Mouse (Mus musculus) gastrocnemius, adult 8-10 months (tissue): ENCODE measurements around the gene Neo1. TPM values are rescaled to one million over a fixed set of nuclear protein-coding genes. Genes with fewer than 3 reads are reported as not detected.
A peak's percentile ranks its signal among the peaks of the same experiment; 100 is the strongest.
"Not testable (repeated sequence)": the region's sequence is repeated elsewhere in the genome, so short reads cannot be mapped to it uniquely, and the experiment has no call there.

ENCODE experiments used
- DNase-seq, 2 experiments: peaks; one replicate each; pipeline ENCODE4 v3.0.0; 2022; ENCODE audit warnings: low spot score in 2 of 2
- total RNA-seq, 4 experiments: library from RNA; stranded (reverse); gene quantifications; 2 replicates each; pipeline ENCODE4 v1.2.4; 2022

Gene Neo1
- total RNA-seq, 4 experiments from 2014 or later = 28.2 to 31.9 (median 30.9) TPM

- no peak for DNase-seq
Measured at GRCm38 (mm10) chr9:59013365-59013764, 22.9 kb downstream of the Neo1 start.

DNA sequence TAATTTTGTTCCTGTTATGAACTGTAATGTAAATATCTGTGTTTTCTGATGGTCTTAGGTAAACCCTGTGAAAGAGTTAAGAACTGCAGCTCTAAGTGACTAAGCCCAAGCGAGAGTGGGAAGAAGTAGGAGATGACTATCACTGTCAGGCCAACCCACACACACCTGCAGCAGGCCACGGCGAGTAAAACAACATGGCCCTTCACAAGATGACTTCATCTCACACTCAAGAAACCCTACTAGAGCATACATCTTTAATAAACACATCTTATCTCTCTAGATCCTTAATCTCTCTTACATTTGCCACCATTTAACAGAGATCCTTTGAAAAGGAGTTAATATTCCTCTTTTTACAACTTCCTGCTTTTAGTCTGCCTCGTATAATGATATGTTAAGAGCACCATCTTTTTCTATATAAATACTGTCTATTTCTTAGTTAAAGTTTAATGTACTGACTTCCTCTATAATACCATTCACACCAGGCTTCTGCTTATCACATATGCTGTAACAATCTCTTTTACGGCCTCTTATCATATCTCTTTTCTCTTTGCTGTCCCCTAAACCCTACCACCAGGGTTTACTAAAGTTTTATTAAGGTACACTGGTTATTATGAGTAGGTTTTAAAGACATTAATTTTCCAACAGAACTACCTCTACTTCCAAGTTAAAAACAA is 46.8 kb downstream of the Neo1 start:
- no peak for DNase-seq

- DNase-seq = no peak
Measured at GRCm38 (mm10) chr9:58979034-58979433, 57.2 kb downstream of the Neo1 start.

DNA sequence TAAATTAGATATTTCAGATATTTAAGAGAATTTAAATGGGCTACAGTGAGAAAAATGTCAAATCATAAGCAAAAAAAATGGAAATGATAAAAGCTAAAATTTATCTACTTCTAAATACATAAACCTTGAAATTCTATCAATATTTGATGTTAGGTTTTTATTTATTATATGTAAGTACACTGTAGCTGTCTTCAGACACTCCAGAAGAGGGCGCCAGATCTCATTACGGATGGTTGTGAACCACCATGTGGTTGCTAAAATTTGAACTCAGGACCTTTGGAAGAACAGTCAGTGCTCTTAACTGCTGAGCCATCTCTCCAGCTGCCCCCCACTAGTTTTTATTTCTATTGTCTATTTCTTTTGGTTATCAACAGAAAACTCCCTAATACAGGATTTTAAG is 65.1 kb downstream of the Neo1 start:
- not testable (repeated sequence) for DNase-seq

DNA sequence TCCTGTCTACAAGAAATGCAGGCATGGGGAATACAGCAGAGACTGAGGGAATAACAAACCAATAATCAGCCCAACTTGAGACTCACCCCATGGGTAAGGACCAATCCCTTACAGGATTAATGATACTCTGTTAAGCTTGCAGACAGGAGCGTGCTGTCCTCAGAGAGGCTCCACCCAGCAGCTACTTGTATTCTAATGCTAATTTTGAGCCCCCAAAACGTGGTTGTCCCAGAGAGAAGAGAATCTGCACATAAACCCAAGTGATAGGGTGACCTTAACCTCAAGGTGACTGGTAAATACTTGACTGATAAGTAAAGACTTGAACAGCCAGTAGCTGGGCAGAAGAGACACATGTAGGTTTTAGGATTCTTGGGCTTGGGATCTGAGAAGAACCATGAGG is 68.9 kb downstream of the Neo1 start:
- no peak for DNase-seq

GRCm38 (mm10) chr9:58955507-58955906 is 80.7 kb downstream of the Neo1 start:
- no peak for DNase-seq

DNA sequence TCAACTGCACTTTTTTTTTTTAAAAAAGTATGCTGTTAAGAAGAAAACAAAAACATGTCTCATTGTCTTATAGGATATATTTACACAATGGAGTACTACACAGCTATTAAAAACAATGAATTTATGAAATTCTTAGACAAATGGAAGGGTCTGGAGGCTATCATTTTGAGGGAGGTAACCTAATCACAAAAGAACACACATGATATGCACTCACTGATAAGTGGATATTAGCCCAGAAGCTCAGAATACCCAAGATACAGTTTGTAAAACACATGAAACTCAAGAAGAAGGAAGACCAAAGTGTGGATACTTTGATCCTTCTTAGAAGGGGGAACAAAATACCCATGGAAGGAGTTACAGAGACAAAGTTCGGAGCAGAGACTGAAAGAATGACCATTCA is 90.3 kb downstream of the Neo1 start:
- not testable (repeated sequence) for DNase-seq

- DNase-seq = no peak
Measured at GRCm38 (mm10) chr9:58934776-58935175, 101.5 kb downstream of the Neo1 start.

DNA sequence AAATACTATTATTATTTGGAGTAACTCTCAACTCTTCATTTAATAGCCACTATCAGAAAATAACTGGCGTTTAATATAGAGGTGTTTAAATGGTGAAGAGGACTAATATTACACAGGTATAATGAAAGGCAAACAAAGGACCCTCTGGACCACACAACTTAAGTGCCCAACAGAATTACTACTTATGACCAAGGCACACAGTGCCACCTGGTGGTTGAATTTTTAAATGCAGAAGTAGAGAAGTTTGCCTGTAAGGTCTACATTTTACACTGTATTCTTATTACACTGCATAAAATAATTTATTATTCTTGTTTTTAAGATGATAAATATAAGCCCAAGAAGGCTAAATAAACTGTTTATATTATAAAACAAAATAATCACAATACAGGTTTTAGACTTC is 108.1 kb downstream of the Neo1 start:
- DNase-seq = no peak

GRCm38 (mm10) chr9:58902869-58903585 is 133.2 kb downstream of the Neo1 start:
- DNase-seq = peak in 1 of 2 experiments; percentile 6

- no peak for DNase-seq
Measured at GRCm38 (mm10) chr9:58899602-58900001, 136.6 kb downstream of the Neo1 start.

DNA sequence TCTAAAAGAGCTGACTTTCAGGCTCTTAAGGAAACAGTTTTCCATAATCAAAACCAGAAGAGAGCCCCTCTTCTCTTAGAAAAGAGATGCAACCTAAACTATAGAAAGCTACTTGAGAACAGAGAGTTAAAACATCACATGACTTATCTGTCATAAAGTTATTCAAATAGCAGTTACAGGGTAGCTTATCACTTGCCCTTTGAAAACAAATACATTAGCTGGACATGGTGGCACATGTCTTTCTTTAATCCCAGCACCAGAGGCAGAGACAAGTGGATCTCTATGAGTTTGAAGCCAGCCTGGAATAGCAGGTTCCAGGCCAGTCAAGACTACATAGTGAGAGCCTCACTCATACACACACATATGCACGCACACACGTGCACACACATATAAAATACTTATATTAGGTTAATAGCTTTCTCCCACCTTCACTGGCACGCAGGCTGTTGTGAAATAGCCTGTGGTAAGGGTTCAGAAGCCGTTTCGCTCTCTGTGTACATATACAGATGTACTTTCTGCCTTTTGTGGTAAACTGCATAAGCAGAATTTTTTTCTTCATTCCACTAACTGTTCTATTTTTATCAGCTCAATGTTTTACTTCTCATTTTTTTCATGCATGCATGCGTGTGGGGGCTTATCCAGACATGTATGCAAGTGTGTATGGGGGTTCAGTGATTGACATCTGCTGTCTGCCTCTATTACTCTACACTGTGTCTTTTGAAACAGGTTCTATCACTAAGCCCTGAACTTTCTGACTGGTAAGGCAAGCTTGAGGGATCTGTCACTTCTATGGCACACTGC is 144.2 kb downstream of the Neo1 start:
- no peak for DNase-seq

DNA sequence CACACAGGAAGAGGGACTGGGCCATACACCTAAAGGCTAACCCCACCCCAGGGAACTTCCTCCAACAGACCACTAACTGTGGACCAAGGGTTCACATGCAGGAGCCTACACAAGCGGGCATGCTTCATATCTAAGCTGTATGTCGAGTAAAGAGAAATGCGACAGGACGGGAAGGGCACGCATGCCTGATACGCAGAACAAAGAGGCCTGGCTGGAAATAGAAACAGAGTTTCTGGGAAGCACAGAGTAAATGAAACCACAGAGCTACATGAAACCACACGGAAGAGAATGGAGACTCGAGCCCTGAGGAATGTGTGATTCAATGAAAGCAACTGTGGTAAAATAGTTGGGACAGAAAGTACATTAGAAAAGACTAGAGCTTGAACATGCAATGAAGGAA is 145.3 kb downstream of the Neo1 start:
- no peak for DNase-seq

- no peak for DNase-seq
Measured at GRCm38 (mm10) chr9:58889782-58890448, 146.3 kb downstream of the Neo1 start.

- DNase-seq = no peak
Measured at GRCm38 (mm10) chr9:58882686-58883085, 153.6 kb downstream of the Neo1 start.

DNA sequence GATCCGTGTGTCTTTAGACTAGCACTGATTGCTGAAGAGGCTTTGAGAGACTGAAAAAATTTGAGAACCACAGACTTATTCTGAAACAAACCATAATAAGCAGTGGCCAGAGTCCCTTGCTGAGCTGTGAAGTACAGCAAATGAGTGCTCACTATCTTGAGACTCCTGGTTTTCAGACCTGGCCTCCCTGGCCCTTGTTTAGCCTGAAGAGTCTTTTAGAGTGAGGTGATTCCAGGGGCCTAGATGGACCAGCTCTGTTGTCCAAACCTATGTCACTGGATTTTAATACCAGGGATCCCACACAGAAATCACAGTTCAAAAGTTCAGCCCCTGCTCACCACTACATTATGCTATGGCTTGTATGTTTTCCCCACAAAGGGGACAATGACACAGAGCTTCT is 156.4 kb downstream of the Neo1 start:
- no peak for DNase-seq

GRCm38 (mm10) chr9:58876946-58877625 is 159.2 kb downstream of the Neo1 start:
- no peak for DNase-seq

GRCm38 (mm10) chr9:58875439-58875838 is 160.8 kb downstream of the Neo1 start:
- no peak for DNase-seq

DNA sequence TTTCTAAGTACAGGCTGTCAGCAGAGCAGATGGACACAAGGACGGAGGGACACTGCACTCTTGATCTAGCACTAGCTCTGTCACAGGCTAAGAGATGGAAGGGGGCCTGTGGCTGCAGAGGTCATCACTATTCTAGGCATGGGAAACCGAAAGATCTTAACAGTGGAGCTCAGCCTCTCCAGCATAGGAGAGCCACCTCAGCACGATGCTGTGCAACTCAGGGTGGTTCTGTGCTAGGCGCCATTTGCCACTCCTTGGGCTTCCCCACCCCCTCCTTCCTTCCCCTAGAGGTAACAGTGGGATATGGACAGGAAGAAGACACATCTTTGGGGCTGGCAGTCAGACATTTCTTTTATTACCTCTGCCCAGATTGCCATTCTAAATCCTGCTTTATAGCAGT is 161.9 kb downstream of the Neo1 start:
- no peak for DNase-seq

GRCm38 (mm10) chr9:58873541-58874324 is 162.5 kb downstream of the Neo1 start:
- DNase-seq = peak; percentile 24
